In the genomic region with DNA sequence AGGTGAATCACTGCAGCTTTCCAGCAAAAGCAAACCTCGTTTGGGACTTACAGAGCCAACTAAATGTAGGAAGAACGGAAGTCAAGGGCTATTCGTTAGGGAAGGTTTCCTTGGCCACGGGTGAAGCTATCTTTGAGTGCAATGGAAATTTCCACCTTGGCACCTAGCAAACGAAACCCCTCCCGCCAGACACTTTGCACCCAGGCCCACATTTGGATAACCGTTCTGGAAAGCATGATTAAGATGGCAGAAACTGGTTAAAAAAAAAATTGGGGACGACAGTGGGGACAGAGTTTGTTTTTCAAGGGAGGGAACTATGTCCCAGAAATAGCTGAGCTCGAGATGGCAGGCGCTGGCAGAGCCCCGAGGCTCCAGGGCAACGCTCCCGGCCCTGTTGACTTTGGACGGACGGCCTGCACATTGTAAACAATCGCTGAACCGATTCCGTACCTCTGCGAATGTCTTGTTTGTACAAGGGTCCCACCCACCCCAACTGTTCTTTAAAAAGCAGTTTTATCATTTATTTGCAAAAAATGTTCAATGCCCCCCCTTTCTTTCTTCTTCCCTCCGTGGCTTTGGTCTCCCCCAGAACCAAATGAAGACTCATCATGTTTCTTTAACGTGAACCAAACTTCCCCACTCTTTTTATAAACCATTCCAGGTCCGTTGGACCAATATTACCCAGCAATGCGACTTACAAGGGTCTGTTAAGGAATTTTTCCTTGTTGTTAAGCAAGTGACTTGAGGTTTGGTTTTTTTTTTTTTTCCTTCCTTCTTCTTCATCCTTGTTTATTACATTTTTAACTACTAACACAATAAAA, we compare ENCODE assay signal across 8 mouse cellular contexts. TPM values are rescaled to one million over a fixed set of nuclear protein-coding genes. Genes with fewer than 3 reads are reported as not detected.
A peak's percentile ranks its signal among the peaks of the same experiment; 100 is the strongest.
DNase-seq lines count a peak whose midpoint lies in the region; ATAC-seq lines count a peak whose summit lies in the region.

No protein-coding gene starts in this region.

- peaks cover 19% of the 10 kb centered on the region for H3K4me1 ChIP-seq in forebrain, embryonic 14.5 days (ENCODE audit: control insufficient read depth, insufficient read depth, low read length)
- peaks cover 5% of the 10 kb centered on the region; the same call in 1 of the 2 replicates for H3K4me1 ChIP-seq in hindbrain, embryonic 11.5 days (replicated peaks; ENCODE audit: control insufficient read depth, insufficient read depth, low read length)
- peaks cover 33% of the 10 kb centered on the region for H3K4me1 ChIP-seq in limb, embryonic 12.5 days (replicated peaks)
- H3K4me1 ChIP-seq in midbrain, embryonic 12.5 days = peaks cover 27% of the 10 kb centered on the region

- no peak overlapping the region for H3K9ac ChIP-seq in forebrain, embryonic 14.5 days (ENCODE audit: low read length)
- H3K9ac ChIP-seq in hindbrain, embryonic 11.5 days (ENCODE audit: low read depth, low read length) = no peak overlapping the region; the same call in 1 of the 2 replicates
- no peak overlapping the region for H3K9ac ChIP-seq in limb, embryonic 12.5 days (replicated peaks)
- H3K9ac ChIP-seq in midbrain, embryonic 12.5 days (replicated peaks) = peak overlapping the region; percentile 7

- H3K4me3 ChIP-seq in forebrain, embryonic 14.5 days (ENCODE audit: low read depth, low read length) = no peak overlapping the region
- no peak overlapping the region for H3K4me3 ChIP-seq in hindbrain, embryonic 11.5 days (ENCODE audit: low read depth, low read length)
- peak overlapping the region; percentile 32; the same call in 1 of the 2 replicates for H3K4me3 ChIP-seq in limb, embryonic 12.5 days (replicated peaks)
- H3K4me3 ChIP-seq in midbrain, embryonic 12.5 days = no peak overlapping the region

- ATAC-seq in forebrain, embryonic 14.5 days = no peak
- ATAC-seq in hindbrain, embryonic 11.5 days (ENCODE audit: low FRiP score) = no peak
- ATAC-seq in limb, embryonic 12.5 days (ENCODE audit: insufficient number of reproducible peaks, insufficient read depth, low FRiP score, low TSS enrichment, low read depth) = no peak
- ATAC-seq in midbrain, embryonic 12.5 days (ENCODE audit: low FRiP score, low read depth) = no peak

- no peaks in the 10 kb centered on the region for H3K36me3 ChIP-seq in forebrain, embryonic 14.5 days (ENCODE audit: control insufficient read depth, insufficient read depth, low read length)
- H3K36me3 ChIP-seq in hindbrain, embryonic 11.5 days (ENCODE audit: control insufficient read depth, insufficient read depth, low read length) = no peaks in the 10 kb centered on the region
- H3K36me3 ChIP-seq in limb, embryonic 12.5 days = no peaks in the 10 kb centered on the region
- H3K36me3 ChIP-seq in midbrain, embryonic 12.5 days = no peaks in the 10 kb centered on the region

- H3K27me3 ChIP-seq in forebrain, embryonic 14.5 days (replicated peaks; ENCODE audit: control insufficient read depth, insufficient read depth, low read length) = no peaks in the 10 kb centered on the region
- H3K27me3 ChIP-seq in hindbrain, embryonic 11.5 days (ENCODE audit: control insufficient read depth, insufficient read depth, low read length) = no peaks in the 10 kb centered on the region
- H3K27me3 ChIP-seq in limb, embryonic 12.5 days = no peaks in the 10 kb centered on the region; the same call in 1 of the 2 replicates
- no peaks in the 10 kb centered on the region; the same call in none of the 2 replicates for H3K27me3 ChIP-seq in midbrain, embryonic 12.5 days

- WGBS in forebrain, embryonic 14.5 days = 14% methylated on average over 23 of the region's 23 CpGs
- WGBS in hindbrain, embryonic 11.5 days = 16% methylated on average over 23 of the region's 23 CpGs
- WGBS in limb, embryonic 12.5 days = 18% methylated on average over 23 of the region's 23 CpGs
- 11% methylated on average over 23 of the region's 23 CpGs for WGBS in midbrain, embryonic 12.5 days

- H3K27ac ChIP-seq in forebrain, embryonic 14.5 days (ENCODE audit: low read depth, low read length) = peak overlapping the region; percentile 78; the same call in 1 of the 2 replicates
- peak overlapping the region; percentile 82 for H3K27ac ChIP-seq in hindbrain, embryonic 11.5 days (ENCODE audit: low read depth, low read length)
- peak overlapping the region; percentile 95 for H3K27ac ChIP-seq in limb, embryonic 12.5 days
- H3K27ac ChIP-seq in midbrain, embryonic 12.5 days (replicated peaks) = peak overlapping the region; percentile 93

- DNase-seq in urinary bladder, postnatal 36 days (ENCODE audit: low spot score in 2 of 2) = peak; percentile 28 to 55
- no peak for DNase-seq in urinary bladder, postnatal 25 days (ENCODE audit: low spot score)
- no peak for DNase-seq in forebrain, embryonic 14.5 days (ENCODE audit: low spot score)
- peak; percentile 40 for DNase-seq in hindbrain, embryonic 11.5 days (ENCODE audit: low spot score)
- no peak for DNase-seq in B cell, adult 2 months
- DNase-seq in natural killer cell, adult 2 months (ENCODE audit: low spot score in 2 of 2) = no peak

- no peaks in the 10 kb centered on the region for H3K9me3 ChIP-seq in forebrain, embryonic 14.5 days (replicated peaks; ENCODE audit: control insufficient read depth, low read length)
- no peaks in the 10 kb centered on the region for H3K9me3 ChIP-seq in hindbrain, embryonic 11.5 days (ENCODE audit: control insufficient read depth, low read length)
- no peaks in the 10 kb centered on the region for H3K9me3 ChIP-seq in limb, embryonic 12.5 days
- H3K9me3 ChIP-seq in midbrain, embryonic 12.5 days = no peaks in the 10 kb centered on the region

- H3K4me2 ChIP-seq in forebrain, embryonic 14.5 days (ENCODE audit: low read length) = peak overlapping the region; percentile 58
- H3K4me2 ChIP-seq in hindbrain, embryonic 11.5 days (replicated peaks; ENCODE audit: low read depth, low read length) = no peak overlapping the region; the same call in 1 of the 2 replicates
- peak overlapping the region; percentile 62 for H3K4me2 ChIP-seq in limb, embryonic 12.5 days
- peak overlapping the region; percentile 54 for H3K4me2 ChIP-seq in midbrain, embryonic 12.5 days (replicated peaks)

RNA-seq across cellular contexts. Expression of gene Skor1, which starts 57.5 kb away (rescaled TPM):
- polyA plus RNA-seq in forebrain, embryonic 14.5 days (2014; fragmentation: Nextera tagmentation; extraction: Ambion mirVana) = 0.27 and 0.30 TPM in 2 replicates
- polyA plus RNA-seq in hindbrain, embryonic 11.5 days (2014; fragmentation: Nextera tagmentation; extraction: Ambion mirVana) = 6.6 and 7.4 TPM in 2 replicates
- polyA plus RNA-seq in limb, embryonic 12.5 days (2016; fragmentation: Nextera tagmentation; extraction: Ambion mirVana) = 0.11 and 0.12 TPM in 2 replicates
- polyA plus RNA-seq in midbrain, embryonic 12.5 days (2016; fragmentation: Nextera tagmentation; extraction: Ambion mirVana) = 0.19 and 0.26 TPM in 2 replicates

Comparison
In these comparisons a context has a peak if more than half of its experiments do, and no peak if none do; other contexts are left out.
1. DNase-seq: peak in urinary bladder, postnatal 36 days (2 of 2) and hindbrain, embryonic 11.5 days (single experiment); none in urinary bladder, postnatal 25 days (single experiment), forebrain, embryonic 14.5 days (single experiment), B cell, adult 2 months (0 of 2) and natural killer cell, adult 2 months (0 of 2).
2. Peak in every context shown above with its lines, with median percentiles within 50 percentile points of each other: H3K27ac ChIP-seq.